Mouse (Mus musculus) MEL (cell line): ENCODE measurements at regions not wholly inside any gene's neighbourhood (a gene's known extent, or its start where the extent isn't known, plus 50 kb on each side); places are given as distances from the start of the nearest gene placed in this dataset.

ENCODE experiments used
- DNase-seq: peaks from one replicate; pipeline ENCODE4 v3.0.0; 2011; ENCODE audit warnings: low read depth, low spot score
- H3K27ac ChIP-seq: 2 replicates; pipeline ENCODE4 v1.5.1; 2012; ENCODE audit warnings: low read depth, mild to moderate bottlenecking, control low read depth, low read length, moderate library complexity; ENCODE audit not compliant: control insufficient read depth
- H3K27me3 ChIP-seq, 2 experiments: fragments of 150-350 bp in 1 of 2; sonication (generic) in 1 of 2; 2 replicates each; pipeline ENCODE4 v1.6.1; 2012; ENCODE audit warnings: low read length in 2 of 2, mild to moderate bottlenecking in 2 of 2, improper control_type of control experiment in 1 of 2, moderate library complexity in 1 of 2; ENCODE audit not compliant: insufficient read depth in 2 of 2, control insufficient read depth in 1 of 2
- H3K36me3 ChIP-seq, 2 experiments: 2 replicates each; pipeline ENCODE4 v1.6.1; 2012 to 2014; ENCODE audit warnings: low read length in 2 of 2, improper control_type of control experiment in 1 of 2, inconsistent platforms in 1 of 2, mild to moderate bottlenecking in 1 of 2; ENCODE audit not compliant: insufficient read depth in 2 of 2, control insufficient read depth in 1 of 2
- H3K4me1 ChIP-seq, 2 experiments: fragments of 150-350 bp in 1 of 2; sonication (generic) in 1 of 2; 2 replicates each; pipeline ENCODE4 v1.6.1; 2012; ENCODE audit warnings: low read length in 2 of 2, improper control_type of control experiment in 1 of 2, mild to moderate bottlenecking in 1 of 2; ENCODE audit not compliant: insufficient read depth in 2 of 2, control insufficient read depth in 1 of 2
- H3K4me3 ChIP-seq, 2 experiments: fragments of 150-350 bp in 1 of 2; sonication (generic) in 1 of 2; 2 replicates each; pipeline ENCODE4 v1.5.1; 2012; ENCODE audit warnings: low read depth in 2 of 2, low read length in 2 of 2, mild to moderate bottlenecking in 2 of 2, moderate library complexity in 2 of 2, control low read depth in 1 of 2, improper control_type of control experiment in 1 of 2; ENCODE audit not compliant: control insufficient read depth in 1 of 2, insufficient read depth in 1 of 2
- H3K79me2 ChIP-seq: 2 replicates; pipeline ENCODE4 v1.6.1; 2012; ENCODE audit warnings: mild to moderate bottlenecking, low read length, moderate library complexity; ENCODE audit not compliant: control insufficient read depth, poor library complexity, insufficient read depth
- H3K9ac ChIP-seq: 2 replicates; pipeline ENCODE4 v1.6.1; 2012; ENCODE audit warnings: low read depth, mild to moderate bottlenecking, control low read depth, low read length, moderate library complexity; ENCODE audit not compliant: control insufficient read depth, poor library complexity, severe bottlenecking
- H3K9me3 ChIP-seq: fragments of 150-350 bp; sonication (generic); replicated peaks from 2 replicates; pipeline ENCODE4 v1.6.1; 2012; ENCODE audit warnings: mild to moderate bottlenecking, low read length, improper control_type of control experiment, moderate library complexity; ENCODE audit not compliant: insufficient read depth
- GATA1 ChIP-seq: IDR thresholded peaks from 2 replicates; pipeline ENCODE4 v1.6.1; 2011; ENCODE audit warnings: low read depth, low read length, improper control_type of control experiment
- HCFC1 ChIP-seq: IDR thresholded peaks from 2 replicates; pipeline ENCODE4 v1.6.1; 2012; ENCODE audit warnings: low read depth, mild to moderate bottlenecking, inconsistent platforms, low read length, improper control_type of control experiment, moderate library complexity
- MAX ChIP-seq: IDR thresholded peaks from 2 replicates; pipeline ENCODE4 v1.6.1; 2011; ENCODE audit warnings: low read length, improper control_type of control experiment
- MAZ ChIP-seq: IDR thresholded peaks from 2 replicates; pipeline ENCODE4 v1.6.1; 2012; ENCODE audit warnings: low read depth, mild to moderate bottlenecking, inconsistent platforms, low read length, improper control_type of control experiment
- NELFE ChIP-seq: IDR thresholded peaks from 2 replicates; pipeline ENCODE4 v1.6.1; 2011; ENCODE audit warnings: low read depth, low read length, improper control_type of control experiment
- NRF1 ChIP-seq: IDR thresholded peaks from 2 replicates; pipeline ENCODE4 v1.6.1; 2014; ENCODE audit warnings: low read depth, mild to moderate bottlenecking, inconsistent platforms, low read length, improper control_type of control experiment, moderate library complexity; ENCODE audit not compliant: poor library complexity, insufficient read depth, severe bottlenecking
- POLR2AphosphoS2 ChIP-seq: IDR thresholded peaks from 2 replicates; pipeline ENCODE4 v1.6.1; 2011; ENCODE audit warnings: low read length, improper control_type of control experiment
- SMC3 ChIP-seq: IDR thresholded peaks from 2 replicates; pipeline ENCODE4 v1.6.1; 2011; ENCODE audit warnings: low read depth, low read length, improper control_type of control experiment
- TCF12 ChIP-seq: IDR thresholded peaks from 2 replicates; pipeline ENCODE4 v1.6.1; 2014; ENCODE audit warnings: low read depth, mild to moderate bottlenecking, inconsistent platforms, low read length, improper control_type of control experiment, moderate library complexity
- UBTF ChIP-seq: IDR thresholded peaks from 2 replicates; pipeline ENCODE4 v1.6.1; 2012; ENCODE audit warnings: low read depth, mild to moderate bottlenecking, inconsistent platforms, low read length, improper control_type of control experiment, moderate library complexity, borderline replicate concordance; ENCODE audit not compliant: insufficient read depth
- ZC3H11A ChIP-seq: IDR thresholded peaks from 2 replicates; pipeline ENCODE4 v1.6.1; 2012; ENCODE audit warnings: low read depth, mild to moderate bottlenecking, inconsistent platforms, low read length, improper control_type of control experiment

GRCm38 (mm10) chr12:97947421-97947820 lies 311.8 kb downstream of the Galc start:
- Histone ChIP-seq H3K4me3 (no peak overlapping the region), H3K4me1 (no peaks in the 10 kb centered on the region), H3K36me3 (no peaks in the 10 kb centered on the region)
- TF ChIP-seq MAX = no peak
- TF ChIP-seq, all 39 proteins: peak for 0
- no peak overlapping the region for H3K9ac ChIP-seq
- no peaks in the 10 kb centered on the region for H3K9me3 ChIP-seq
- no peaks in the 10 kb centered on the region for H3K79me2 ChIP-seq
- H3K27ac ChIP-seq = no peak overlapping the region
- no peaks in the 10 kb centered on the region for H3K27me3 ChIP-seq
- DNase-seq = no peak

- Histone ChIP-seq H3K36me3 (no peaks in the 10 kb centered on the region), H3K79me2 (no peaks in the 10 kb centered on the region), H3K4me3 (no peak overlapping the region), H3K4me1 (no peaks in the 10 kb centered on the region), H3K9me3 (no peaks in the 10 kb centered on the region)
- TF ChIP-seq NELFE (no peak), POLR2AphosphoS2 (no peak), HCFC1 (no peak), ZC3H11A (no peak), SMC3 (no peak), NRF1 (no peak)
- TF ChIP-seq, all 39 proteins: peak for 0
- no peaks in the 10 kb centered on the region for H3K27me3 ChIP-seq
- no peak for DNase-seq
- H3K9ac ChIP-seq = no peak overlapping the region
- no peak overlapping the region for H3K27ac ChIP-seq
Measured at GRCm38 (mm10) chr12:97938361-97938760, 320.9 kb downstream of the Galc start.

- Histone ChIP-seq H3K79me2 (no peaks in the 10 kb centered on the region), H3K9me3 (no peaks in the 10 kb centered on the region), H3K9ac (no peak overlapping the region), H3K36me3 (no peaks in the 10 kb centered on the region), H3K27ac (no peak overlapping the region), H3K4me3 (no peak overlapping the region)
- DNase-seq = no peak
- no peak for TF ChIP-seq TCF12
- TF ChIP-seq MAZ = no peak
- no peak for TF ChIP-seq MAX
- no peak for TF ChIP-seq UBTF
- TF ChIP-seq ZC3H11A = no peak
- no peak for TF ChIP-seq GATA1
- TF ChIP-seq, all 39 proteins: peak for 0
- no peaks in the 10 kb centered on the region for H3K4me1 ChIP-seq
- no peaks in the 10 kb centered on the region for H3K27me3 ChIP-seq
Measured at GRCm38 (mm10) chr12:97929877-97930276, 329.4 kb downstream of the Galc start.
